Mouse (Mus musculus) embryonic fibroblast, embryonic 13.5 days (primary cell): Measurements from ENCODE around the gene Brpf3.

Source experiments
- CTCF ChIP-seq: IDR thresholded peaks from 2 replicates; pipeline ENCODE4 v1.5.1; 2011; ENCODE audit warnings: mild to moderate bottlenecking, control low read depth, low read length, moderate library complexity, borderline replicate concordance; ENCODE audit not compliant: insufficient read depth
- POLR2A ChIP-seq: IDR thresholded peaks from 2 replicates; pipeline ENCODE4 v1.6.1; 2011; ENCODE audit warnings: low read depth, mild to moderate bottlenecking, control low read depth, low read length, moderate library complexity

DNA sequence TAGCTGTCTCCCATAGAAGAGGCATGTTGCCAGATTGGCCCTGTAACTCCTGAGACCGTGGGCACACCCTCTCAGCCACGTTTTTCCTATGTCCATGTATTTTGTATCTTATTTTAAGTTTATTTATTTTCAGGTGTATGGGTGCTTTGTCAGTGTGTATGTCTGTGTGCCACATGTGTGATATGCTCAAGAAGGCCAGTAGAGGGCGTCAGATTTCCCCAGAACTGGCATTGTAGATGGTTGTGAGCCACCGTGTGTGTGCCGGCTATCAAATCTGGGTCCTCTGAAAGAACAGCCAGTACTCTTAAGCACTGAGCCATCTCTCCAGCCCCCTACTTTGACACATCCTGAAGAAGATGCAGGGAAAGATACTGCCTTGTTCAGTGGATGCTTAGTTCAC lies 69.5 kb downstream of the Brpf3 start:
- no peak for TF ChIP-seq CTCF
- no peak for TF ChIP-seq POLR2A
